Mouse (Mus musculus): ENCODE data around the gene H2al1b. TPM values are rescaled to one million over a fixed set of nuclear protein-coding genes. Genes with fewer than 3 reads are reported as not detected.
A peak's percentile ranks its signal among the peaks of the same experiment; 100 is the strongest.
"Not testable (repeated sequence)": the region's sequence is repeated elsewhere in the genome, so short reads cannot be mapped to it uniquely, and the experiment has no call there.

H2al1b gene
- total and polyA plus RNA-seq, 2 experiments from 2014 or later = not detected

GRCm38 (mm10) chrX:11269074-11269473 lies 33.2 kb upstream of the H2al1b start:
- H3K9me3 ChIP-seq (ENCODE audit: low read length) = no peaks in the 10 kb centered on the region
- no peaks in the 10 kb centered on the region for H3K4me1 ChIP-seq (ENCODE audit: insufficient read depth, low read length)
- 63% methylated on average over 3 of the region's 3 CpGs for whole genome bisulfite sequencing
- no peak overlapping the region for H3K9ac ChIP-seq (replicated peaks; ENCODE audit: low read length, poor library complexity, severe bottlenecking)
- no peak overlapping the region for H3K4me3 ChIP-seq (ENCODE audit: low read depth, low read length)
- no peaks in the 10 kb centered on the region for H3K27me3 ChIP-seq (ENCODE audit: insufficient read depth, low read length)
- no peaks in the 10 kb centered on the region for H3K36me3 ChIP-seq (ENCODE audit: insufficient read depth, low read length)
- DNase-seq (ENCODE audit: low spot score) (peak; percentile 75), ATAC-seq (ENCODE audit: low FRiP score) (peak; percentile 74; the same call in 1 of the 2 replicates)
- H3K4me2 ChIP-seq (ENCODE audit: low read depth, low read length, poor library complexity, severe bottlenecking) = no peak overlapping the region
- TF ChIP-seq CTCF (IDR thresholded peaks at IDR 0.05) = no peak
- no peak overlapping the region for H3K27ac ChIP-seq (ENCODE audit: low read depth, low read length)

- DNase-seq (ENCODE audit: low spot score) (no peak), ATAC-seq (ENCODE audit: low FRiP score) (no peak)
- TF ChIP-seq CTCF (IDR thresholded peaks at IDR 0.05) = no peak
- Histone ChIP-seq H3K4me3 (ENCODE audit: low read depth, low read length) (no peak overlapping the region), H3K9me3 (ENCODE audit: low read length) (no peaks in the 10 kb centered on the region), H3K4me1 (ENCODE audit: insufficient read depth, low read length) (no peaks in the 10 kb centered on the region), H3K9ac (replicated peaks; ENCODE audit: low read length, poor library complexity, severe bottlenecking) (no peak overlapping the region), H3K27ac (ENCODE audit: low read depth, low read length) (no peak overlapping the region), H3K27me3 (ENCODE audit: insufficient read depth, low read length) (no peaks in the 10 kb centered on the region), H3K36me3 (ENCODE audit: insufficient read depth, low read length) (no peaks in the 10 kb centered on the region), H3K4me2 (ENCODE audit: low read depth, low read length, poor library complexity, severe bottlenecking) (no peak overlapping the region)
- WGBS = 85% methylated on average over 3 of the region's 3 CpGs
Observed at GRCm38 (mm10) chrX:11273190-11273589, 29.0 kb upstream of the H2al1b start.

GRCm38 (mm10) chrX:11277083-11277482 lies 25.1 kb upstream of the H2al1b start:
- Histone ChIP-seq H3K36me3 (ENCODE audit: insufficient read depth, low read length) (no peaks in the 10 kb centered on the region), H3K9me3 (ENCODE audit: low read length) (no peaks in the 10 kb centered on the region), H3K9ac (replicated peaks; ENCODE audit: low read length, poor library complexity, severe bottlenecking) (no peak overlapping the region), H3K27ac (ENCODE audit: low read depth, low read length) (no peak overlapping the region), H3K27me3 (ENCODE audit: insufficient read depth, low read length) (no peaks in the 10 kb centered on the region), H3K4me1 (ENCODE audit: insufficient read depth, low read length) (no peaks in the 10 kb centered on the region), H3K4me3 (ENCODE audit: low read depth, low read length) (no peak overlapping the region), H3K4me2 (ENCODE audit: low read depth, low read length, poor library complexity, severe bottlenecking) (no peak overlapping the region)
- DNase-seq (ENCODE audit: low spot score) = peak; percentile 12
- 68% methylated on average over 6 of the region's 6 CpGs for WGBS
- ATAC-seq (ENCODE audit: low FRiP score) = no peak
- TF ChIP-seq CTCF (IDR thresholded peaks at IDR 0.05) = no peak

- DNase-seq (ENCODE audit: low spot score) (no peak), ATAC-seq (ENCODE audit: low FRiP score) (no peak)
- Histone ChIP-seq H3K4me2 (ENCODE audit: low read depth, low read length, poor library complexity, severe bottlenecking) (no peak overlapping the region), H3K4me1 (ENCODE audit: insufficient read depth, low read length) (no peaks in the 10 kb centered on the region), H3K36me3 (ENCODE audit: insufficient read depth, low read length) (no peaks in the 10 kb centered on the region), H3K27ac (ENCODE audit: low read depth, low read length) (no peak overlapping the region), H3K9ac (replicated peaks; ENCODE audit: low read length, poor library complexity, severe bottlenecking) (no peak overlapping the region), H3K27me3 (ENCODE audit: insufficient read depth, low read length) (no peaks in the 10 kb centered on the region), H3K9me3 (ENCODE audit: low read length) (no peaks in the 10 kb centered on the region), H3K4me3 (ENCODE audit: low read depth, low read length) (no peak overlapping the region)
- 73% methylated on average over 2 of the region's 2 CpGs for WGBS
- no peak for TF ChIP-seq CTCF (IDR thresholded peaks at IDR 0.05)
Observed at GRCm38 (mm10) chrX:11280741-11281140, 21.5 kb upstream of the H2al1b start.

GRCm38 (mm10) chrX:11288306-11288882 lies 13.8 kb upstream of the H2al1b start:
- no peak for DNase-seq (ENCODE audit: low spot score)
- Histone ChIP-seq H3K27me3 (ENCODE audit: insufficient read depth, low read length) (no peaks in the 10 kb centered on the region), H3K36me3 (ENCODE audit: insufficient read depth, low read length) (no peaks in the 10 kb centered on the region), H3K4me1 (ENCODE audit: insufficient read depth, low read length) (no peaks in the 10 kb centered on the region), H3K4me3 (ENCODE audit: low read depth, low read length) (no peak overlapping the region), H3K4me2 (ENCODE audit: low read depth, low read length, poor library complexity, severe bottlenecking) (no peak overlapping the region), H3K9me3 (ENCODE audit: low read length) (no peaks in the 10 kb centered on the region), H3K9ac (replicated peaks; ENCODE audit: low read length, poor library complexity, severe bottlenecking) (no peak overlapping the region), H3K27ac (ENCODE audit: low read depth, low read length) (no peak overlapping the region)
- ATAC-seq (ENCODE audit: low FRiP score) = no peak
- TF ChIP-seq CTCF (IDR thresholded peaks at IDR 0.05) = no peak
- WGBS = 84% methylated on average over 14 of the region's 14 CpGs

- no peaks in the 10 kb centered on the region for H3K27me3 ChIP-seq (ENCODE audit: insufficient read depth, low read length)
- no peak for TF ChIP-seq CTCF (IDR thresholded peaks at IDR 0.05)
- 38% methylated on average over 4 of the region's 4 CpGs for WGBS
- no peaks in the 10 kb centered on the region for H3K4me1 ChIP-seq (ENCODE audit: insufficient read depth, low read length)
- DNase-seq (ENCODE audit: low spot score) (no peak), ATAC-seq (ENCODE audit: low FRiP score) (no peak)
- no peak overlapping the region for H3K9ac ChIP-seq (replicated peaks; ENCODE audit: low read length, poor library complexity, severe bottlenecking)
- H3K9me3 ChIP-seq (ENCODE audit: low read length) = no peaks in the 10 kb centered on the region
- H3K27ac ChIP-seq (ENCODE audit: low read depth, low read length) = no peak overlapping the region
- no peak overlapping the region for H3K4me2 ChIP-seq (ENCODE audit: low read depth, low read length, poor library complexity, severe bottlenecking)
- no peak overlapping the region for H3K4me3 ChIP-seq (ENCODE audit: low read depth, low read length)
- no peaks in the 10 kb centered on the region for H3K36me3 ChIP-seq (ENCODE audit: insufficient read depth, low read length)
Observed at GRCm38 (mm10) chrX:11289244-11289643, 13.0 kb upstream of the H2al1b start.

- WGBS = no CpG with 5 or more reads among the region's 3 CpGs
- not testable (repeated sequence) for H3K27me3 ChIP-seq (ENCODE audit: insufficient read depth, low read length); H3K9me3 ChIP-seq (ENCODE audit: low read length); H3K4me2 ChIP-seq (ENCODE audit: low read depth, low read length, poor library complexity, severe bottlenecking); H3K4me3 ChIP-seq (ENCODE audit: low read depth, low read length); H3K27ac ChIP-seq (ENCODE audit: low read depth, low read length); DNase-seq (ENCODE audit: low spot score); H3K36me3 ChIP-seq (ENCODE audit: insufficient read depth, low read length); ATAC-seq (ENCODE audit: low FRiP score); H3K4me1 ChIP-seq (ENCODE audit: insufficient read depth, low read length); H3K9ac ChIP-seq (replicated peaks; ENCODE audit: low read length, poor library complexity, severe bottlenecking)
Observed at GRCm38 (mm10) chrX:11298957-11299356, 3.3 kb upstream of the H2al1b start, which contains the start of gene H2al1a. Gene H2al1a, plus strand, starts transcription at chrX:11299257.

GRCm38 (mm10) chrX:11305355-11305754 lies 3.1 kb downstream of the H2al1b start, which contains the start of gene H2al1c:
Gene H2al1c, plus strand, starts transcription at chrX:11305655.
- ATAC-seq (ENCODE audit: low FRiP score); H3K27me3 ChIP-seq (ENCODE audit: insufficient read depth, low read length); H3K27ac ChIP-seq (ENCODE audit: low read depth, low read length); H3K9me3 ChIP-seq (ENCODE audit: low read length); DNase-seq (ENCODE audit: low spot score); H3K4me2 ChIP-seq (ENCODE audit: low read depth, low read length, poor library complexity, severe bottlenecking); H3K9ac ChIP-seq (replicated peaks; ENCODE audit: low read length, poor library complexity, severe bottlenecking); H3K36me3 ChIP-seq (ENCODE audit: insufficient read depth, low read length); H3K4me3 ChIP-seq (ENCODE audit: low read depth, low read length); H3K4me1 ChIP-seq (ENCODE audit: insufficient read depth, low read length): not testable (repeated sequence)
- WGBS = 87% methylated on average over 1 of the region's 6 CpGs

- H3K36me3 ChIP-seq (ENCODE audit: insufficient read depth, low read length); H3K4me1 ChIP-seq (ENCODE audit: insufficient read depth, low read length); DNase-seq (ENCODE audit: low spot score); ATAC-seq (ENCODE audit: low FRiP score); H3K4me3 ChIP-seq (ENCODE audit: low read depth, low read length); H3K4me2 ChIP-seq (ENCODE audit: low read depth, low read length, poor library complexity, severe bottlenecking); H3K27ac ChIP-seq (ENCODE audit: low read depth, low read length); H3K27me3 ChIP-seq (ENCODE audit: insufficient read depth, low read length); H3K9me3 ChIP-seq (ENCODE audit: low read length); H3K9ac ChIP-seq (replicated peaks; ENCODE audit: low read length, poor library complexity, severe bottlenecking): not testable (repeated sequence)
- no CpG with 5 or more reads among the region's 6 CpGs for WGBS
Observed at GRCm38 (mm10) chrX:11308524-11308923, 6.3 kb downstream of the H2al1b start, which contains the start of gene H2al1d. Gene H2al1d, plus strand, starts transcription at chrX:11308824.

All from midbrain, postnatal 0 days (tissue).